Mouse (Mus musculus): Measurements from ENCODE around the gene Gpr18.

The Gpr18 gene

GRCm38 (mm10) chr14:121949436-121949835, 33.9 kb upstream of the Gpr18 start:
- no peak for DNase-seq (ENCODE audit: low read depth, low spot score)

DNA sequence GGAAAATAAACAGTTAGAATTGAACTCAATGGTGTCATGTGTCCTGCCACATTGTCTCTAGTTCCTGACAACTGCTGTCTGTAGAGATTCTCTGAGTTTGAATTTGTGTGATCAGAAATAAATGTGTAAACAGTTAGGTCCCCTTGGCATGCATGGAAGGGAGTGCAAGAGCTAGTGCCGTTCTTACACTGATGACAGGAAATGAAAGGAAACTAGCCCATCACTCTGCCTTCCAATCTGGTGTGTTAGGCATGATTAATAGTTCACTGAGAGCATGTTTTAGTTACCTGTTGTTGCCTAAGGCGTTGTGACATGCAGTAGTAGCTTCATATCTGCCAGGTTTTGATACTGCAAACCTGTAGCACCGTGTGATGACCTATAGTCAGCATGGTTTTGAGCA, 32.4 kb upstream of the Gpr18 start:
- no peak for DNase-seq (ENCODE audit: low read depth, low spot score)

DNA sequence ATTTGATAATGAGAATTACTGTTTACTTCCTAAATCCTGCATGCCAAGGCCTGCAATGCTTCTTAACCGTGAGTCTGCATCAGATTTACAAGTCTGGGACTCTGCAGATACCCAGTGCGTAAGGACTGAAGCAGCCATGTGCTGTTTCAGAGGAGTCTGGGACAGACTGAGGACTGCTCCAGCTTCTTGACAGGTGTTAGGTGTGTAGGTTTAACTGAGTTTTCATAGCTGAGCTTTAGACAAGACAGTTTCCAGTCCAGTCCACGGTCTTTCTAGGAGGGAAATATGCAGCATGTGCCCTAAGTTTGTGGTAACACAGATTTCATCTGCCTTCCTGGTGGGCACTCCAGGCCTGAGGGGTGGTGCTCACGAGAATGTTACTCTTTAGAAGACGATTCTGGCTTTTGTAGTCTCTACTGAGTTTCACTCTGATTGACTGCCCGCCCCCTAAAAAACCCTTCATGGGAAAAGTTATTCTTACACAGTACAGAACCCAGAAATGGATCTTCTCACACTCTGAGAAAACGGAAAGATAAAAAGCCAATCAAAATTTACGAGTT, 31.7 kb upstream of the Gpr18 start:
- DNase-seq (ENCODE audit: low read depth, low spot score): no peak

- DNase-seq (ENCODE audit: low read depth, low spot score): no peak
Observed at GRCm38 (mm10) chr14:121946728-121947127, 31.1 kb upstream of the Gpr18 start.

- no peak for DNase-seq (ENCODE audit: low read depth, low spot score)
Observed at GRCm38 (mm10) chr14:121946131-121946530, 30.6 kb upstream of the Gpr18 start.

DNA sequence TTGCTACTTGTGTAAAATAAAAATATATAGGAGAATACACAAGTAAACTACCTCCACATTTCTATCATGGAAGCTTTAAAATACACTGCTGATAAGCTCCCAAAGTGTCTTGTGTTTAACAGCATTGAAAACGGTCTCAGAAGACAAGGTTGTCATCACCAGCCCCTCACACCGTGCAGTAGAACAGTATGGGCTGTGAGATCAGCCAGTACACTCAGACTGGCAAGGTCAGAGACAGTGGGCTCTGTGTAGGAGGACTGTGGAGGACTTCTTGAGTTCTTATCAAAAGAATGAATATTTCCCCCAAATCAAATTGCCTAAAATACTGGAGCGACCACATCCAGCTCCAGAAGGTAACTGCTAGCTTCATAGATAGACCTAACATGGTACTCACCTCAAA, 24.0 kb upstream of the Gpr18 start:
- DNase-seq (ENCODE audit: low read depth, low spot score): no peak

DNA sequence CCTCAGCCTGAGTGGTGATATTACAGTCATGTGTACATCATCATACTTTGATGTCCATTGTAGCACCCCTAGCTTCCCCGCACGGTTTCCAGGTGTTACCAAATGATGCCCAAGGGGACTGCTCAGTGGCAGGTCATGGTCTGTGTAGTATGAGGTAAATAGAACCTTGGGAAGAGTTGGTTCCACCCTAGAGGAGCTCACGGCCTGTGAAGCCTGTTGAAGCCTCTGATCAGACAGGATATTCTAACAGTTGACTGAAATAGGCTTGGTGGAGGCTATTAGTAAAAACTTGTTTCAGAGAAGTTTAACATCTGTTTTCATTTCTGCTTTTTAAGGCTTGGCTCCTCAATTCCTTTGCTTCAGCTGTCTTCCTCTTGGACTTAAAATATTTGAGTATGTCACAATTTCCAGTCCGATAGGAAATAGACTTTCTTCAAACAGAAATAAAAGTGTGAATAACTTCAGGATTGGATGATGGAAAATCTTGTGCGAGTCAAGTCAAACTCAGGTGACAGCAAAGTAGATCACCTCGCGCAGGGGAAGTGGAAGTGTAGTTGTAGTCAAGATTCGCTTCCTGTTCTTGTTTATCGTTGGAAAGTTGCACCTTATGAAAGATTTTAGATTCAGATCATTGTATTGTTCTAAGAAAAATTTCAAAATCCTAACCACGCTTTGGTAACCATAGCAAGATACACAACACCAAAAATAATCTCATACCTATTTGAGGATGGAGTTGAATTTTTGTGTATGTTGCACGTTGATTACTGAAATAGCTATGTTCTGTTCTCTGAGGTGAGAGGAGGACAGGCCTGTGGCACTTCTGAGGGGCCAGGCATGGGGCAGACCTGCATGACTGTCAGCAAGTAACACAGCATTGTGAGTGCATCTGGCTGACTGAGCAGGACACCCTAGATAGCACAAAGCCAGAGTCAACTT, 22.9 kb upstream of the Gpr18 start:
- no peak for DNase-seq (ENCODE audit: low read depth, low spot score)

DNA sequence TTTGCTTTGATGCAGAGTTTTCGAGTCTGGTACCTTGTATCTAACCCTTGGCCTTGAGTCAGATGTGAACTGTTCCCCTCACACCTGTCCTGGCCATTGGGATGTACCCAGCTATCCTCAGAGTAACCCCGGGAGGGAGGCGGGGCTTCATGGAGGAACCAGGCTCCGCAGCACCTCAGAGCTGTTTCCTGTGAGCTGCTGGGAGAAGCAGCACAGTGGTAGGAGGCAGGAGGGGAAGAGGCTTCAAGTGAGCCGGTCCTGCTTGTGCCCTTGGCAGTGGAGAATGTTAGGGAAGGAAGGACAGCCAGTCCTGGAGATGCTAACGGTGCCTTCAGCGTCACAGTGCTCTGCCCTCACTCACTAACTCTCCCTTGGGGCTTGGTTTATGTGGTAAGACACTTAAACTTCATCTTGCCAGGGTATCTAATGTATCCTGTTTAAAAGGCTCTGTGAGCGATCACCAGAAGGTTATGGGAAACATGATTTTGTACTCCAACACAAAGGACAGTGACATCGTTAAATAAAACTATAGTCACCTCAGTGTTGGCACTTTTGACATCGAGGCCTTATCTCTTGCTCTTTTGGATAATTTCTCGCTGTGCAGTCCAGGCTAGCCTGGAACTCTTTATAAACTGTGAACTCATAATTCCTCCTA, 22.1 kb upstream of the Gpr18 start:
- no peak for DNase-seq (ENCODE audit: low read depth, low spot score)

DNA sequence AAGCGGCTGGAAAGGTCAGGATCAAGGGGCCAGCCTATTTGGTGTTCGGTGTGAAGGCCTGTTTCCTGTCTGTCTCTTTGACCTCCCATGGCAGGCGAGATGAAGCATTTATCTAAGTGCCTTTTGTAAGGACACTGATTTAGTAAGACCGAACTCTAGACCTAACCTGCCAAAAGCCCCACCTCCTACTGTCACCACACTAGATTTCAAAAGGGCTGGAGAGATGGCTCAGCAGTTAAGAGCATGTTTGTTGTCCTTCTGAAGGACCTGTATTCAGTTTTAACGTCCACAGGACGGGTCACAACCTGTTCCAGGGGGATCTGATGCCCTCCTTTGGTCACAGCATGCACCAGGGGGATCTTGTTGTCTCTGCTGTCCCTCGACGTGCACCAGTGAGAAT, 21.3 kb upstream of the Gpr18 start:
- DNase-seq (ENCODE audit: low read depth, low spot score): no peak

DNA sequence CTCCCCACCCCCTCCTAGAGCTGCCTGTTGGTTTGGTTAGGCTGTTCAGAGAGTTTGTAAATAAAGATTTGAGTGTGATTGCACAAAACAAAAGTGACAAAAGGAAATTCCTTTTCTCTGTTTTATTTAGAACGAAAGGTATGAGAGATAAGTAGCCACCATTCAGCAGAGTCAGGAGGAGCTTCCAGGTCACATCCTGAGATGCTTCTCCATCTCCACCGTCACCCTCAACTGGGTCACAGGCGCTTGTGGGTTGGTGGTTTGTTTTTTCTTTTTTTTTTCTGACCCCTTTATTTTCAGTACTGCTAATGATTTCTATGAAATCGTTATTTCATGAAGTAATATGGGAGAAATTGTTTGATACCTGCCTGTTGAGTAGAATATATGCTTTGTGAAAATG, 20.8 kb upstream of the Gpr18 start:
- DNase-seq (ENCODE audit: low read depth, low spot score): no peak

DNA sequence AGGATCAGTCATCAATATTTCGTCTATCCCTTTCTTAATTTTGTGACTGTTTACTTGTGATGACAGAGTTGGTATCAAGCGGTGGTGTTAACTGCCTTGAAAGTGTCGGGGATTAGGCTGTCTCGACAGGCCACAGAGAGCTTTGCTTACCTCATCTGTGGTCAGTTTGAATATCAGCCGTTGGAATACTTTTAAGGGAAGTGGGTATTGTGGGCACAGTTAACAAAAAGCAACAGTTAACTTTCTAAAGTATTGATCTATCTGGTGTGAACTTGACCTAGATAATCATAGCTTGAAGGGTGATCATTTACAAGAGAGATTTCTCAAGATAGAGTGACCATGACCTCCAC, 19.0 kb upstream of the Gpr18 start:
- DNase-seq (ENCODE audit: low read depth, low spot score): no peak

DNA sequence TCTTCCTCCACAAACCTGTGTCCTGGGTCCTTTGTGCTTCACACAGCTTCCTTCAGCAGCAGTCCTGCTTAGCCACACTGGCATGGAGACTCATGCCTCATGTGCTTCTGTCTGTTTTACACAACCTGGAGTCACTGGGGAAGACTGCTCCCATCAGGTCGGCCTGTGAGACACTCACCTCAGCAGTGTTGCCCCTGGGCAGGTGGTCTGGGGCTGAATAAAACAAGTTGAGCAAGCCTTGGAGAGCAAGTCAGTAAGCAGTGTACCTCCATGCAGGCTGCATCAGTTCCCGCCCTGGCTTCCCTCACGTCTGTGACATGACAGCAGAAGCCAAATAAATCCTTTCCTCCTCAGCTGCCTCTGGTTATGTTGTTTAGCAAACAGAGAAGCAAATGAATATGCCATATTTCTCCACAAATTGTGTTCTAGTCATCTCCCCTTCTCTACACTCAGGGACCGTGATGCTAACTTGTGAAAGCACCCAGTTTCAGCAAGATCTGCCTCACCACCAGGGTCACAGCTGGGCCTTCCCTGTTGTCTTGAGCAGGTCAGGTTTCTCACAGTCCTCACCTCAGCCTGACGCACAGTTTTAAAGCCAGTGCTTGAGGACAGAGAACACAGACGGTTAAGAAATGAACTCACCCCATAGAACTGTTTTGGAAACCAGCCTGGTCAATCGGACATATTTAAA, 18.5 kb upstream of the Gpr18 start:
- no peak for DNase-seq (ENCODE audit: low read depth, low spot score)

DNA sequence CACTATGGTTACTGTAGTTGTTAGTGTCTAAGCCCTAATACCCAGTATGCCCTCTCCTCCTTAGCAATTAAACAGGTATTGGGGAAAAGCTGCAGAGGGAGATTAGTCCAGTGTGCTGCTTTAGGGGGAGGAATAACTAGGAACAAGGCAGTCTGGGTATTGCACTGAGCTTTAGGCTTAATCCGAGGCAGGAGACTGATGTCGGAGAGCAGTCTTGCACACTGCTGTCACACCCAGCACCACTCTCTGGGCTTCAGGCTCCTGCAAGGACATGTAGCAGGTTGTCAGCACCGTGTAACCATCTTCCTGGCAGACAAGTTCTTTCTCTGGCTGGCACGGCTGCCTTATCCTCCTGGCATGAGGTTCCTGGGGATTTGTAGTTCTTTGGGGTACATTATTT, 16.6 kb upstream of the Gpr18 start:
- DNase-seq (ENCODE audit: low read depth, low spot score): no peak

DNA sequence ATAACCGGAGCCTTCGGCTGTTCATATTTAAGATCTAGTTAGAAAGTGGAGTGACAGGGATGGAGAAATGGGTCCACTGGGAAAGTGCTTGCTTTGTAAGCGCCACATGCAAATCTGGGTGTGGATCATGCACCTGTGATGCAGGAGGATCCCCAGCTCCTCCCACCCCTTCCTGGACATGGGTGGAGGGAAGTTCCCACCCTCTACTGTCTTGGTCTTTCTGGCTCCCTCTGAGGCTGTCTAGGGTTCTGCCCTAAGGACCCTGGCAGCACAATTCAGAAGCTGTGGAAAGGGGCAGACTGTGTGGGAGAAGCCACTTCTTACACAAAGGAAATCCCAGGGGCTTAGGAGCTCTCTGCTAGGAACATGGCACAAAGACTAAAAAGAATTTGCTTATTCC, 16.0 kb upstream of the Gpr18 start:
- DNase-seq (ENCODE audit: low read depth, low spot score): no peak

DNA sequence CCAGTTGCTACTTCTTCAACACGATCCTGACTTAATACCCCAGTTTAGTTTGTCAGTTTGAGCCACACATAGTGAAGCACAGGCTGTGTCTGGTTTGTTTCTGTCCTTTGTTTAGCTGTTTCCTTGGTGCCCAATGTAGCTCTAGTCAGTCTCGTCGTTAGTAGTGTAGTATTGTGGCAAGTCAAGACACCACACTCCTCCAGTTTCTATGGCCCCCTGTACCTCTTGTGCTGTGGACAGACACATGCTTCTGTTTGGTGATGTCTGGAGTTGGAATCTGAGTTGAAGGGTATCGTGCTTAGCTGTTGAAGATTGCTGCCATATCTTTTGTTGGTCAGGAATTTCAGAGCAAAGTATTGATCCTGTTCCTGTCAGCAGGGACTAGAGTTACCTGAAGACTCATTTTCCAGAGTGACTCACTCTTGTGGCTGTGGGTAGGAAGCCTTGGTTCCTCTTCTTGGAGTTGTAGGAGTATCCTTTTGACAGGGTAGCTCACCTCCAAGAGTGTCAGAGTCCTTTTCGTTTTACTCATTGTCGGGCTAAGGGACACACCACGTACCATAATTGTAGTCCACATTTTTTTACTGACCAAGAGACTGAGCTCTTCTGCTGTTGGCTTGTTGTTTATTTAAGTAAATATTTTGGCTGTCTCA, 15.3 kb upstream of the Gpr18 start:
- no peak for DNase-seq (ENCODE audit: low read depth, low spot score)

DNA sequence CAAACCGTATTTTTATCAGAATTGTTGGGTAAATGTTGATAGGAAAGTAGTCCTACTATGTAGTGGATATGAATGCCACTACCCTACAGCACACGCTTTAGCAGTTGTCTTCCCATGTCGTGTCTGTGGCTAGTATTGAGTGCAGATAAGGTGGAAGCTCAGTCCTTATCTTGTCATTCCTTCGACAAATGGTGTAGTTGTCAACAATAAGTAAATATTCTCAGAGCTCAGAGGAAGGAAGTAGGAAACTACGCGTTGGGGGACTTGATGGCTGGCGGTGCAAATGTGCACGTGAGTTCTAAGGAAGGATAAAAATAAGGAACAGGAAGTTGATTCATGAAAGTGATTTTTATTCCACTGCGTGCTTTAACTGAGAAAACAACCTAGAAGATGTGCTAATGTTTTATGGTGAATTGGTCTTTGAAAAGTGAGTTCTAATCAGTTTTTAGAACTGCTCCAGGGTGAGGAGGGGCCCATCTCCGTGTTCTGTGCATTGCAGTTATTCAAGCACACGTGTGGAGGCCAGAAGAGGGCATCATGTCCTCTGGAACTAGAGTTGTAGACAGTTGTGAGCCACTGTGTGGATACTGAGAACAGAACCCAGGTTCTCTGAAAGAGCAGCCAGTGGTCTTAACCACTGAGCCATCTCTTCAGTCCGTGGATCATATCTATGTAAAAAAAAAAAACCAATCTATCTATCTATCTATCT, 13.8 kb upstream of the Gpr18 start:
- no peak for DNase-seq (ENCODE audit: low read depth, low spot score)

GRCm38 (mm10) chr14:121928375-121929137, 13.0 kb upstream of the Gpr18 start:
- DNase-seq (ENCODE audit: low read depth, low spot score): peak; percentile 79

- no peak for DNase-seq (ENCODE audit: low read depth, low spot score)
Observed at GRCm38 (mm10) chr14:121927451-121927850, 11.9 kb upstream of the Gpr18 start.

GRCm38 (mm10) chr14:121926901-121927300, 11.3 kb upstream of the Gpr18 start:
- no peak for DNase-seq (ENCODE audit: low read depth, low spot score)

GRCm38 (mm10) chr14:121924876-121925275, 9.3 kb upstream of the Gpr18 start:
- DNase-seq (ENCODE audit: low read depth, low spot score): no peak

All from 3T3-L1 (cell line).